Mouse (Mus musculus) lung, embryonic 16.5 days (tissue): ENCODE measurements at regions not wholly inside any gene's neighbourhood (a gene's known extent, or its start where the extent isn't known, plus 50 kb on each side); places are given as distances from the start of the nearest gene placed in this dataset. TPM values are rescaled to one million over a fixed set of nuclear protein-coding genes. Genes with fewer than 3 reads are reported as not detected.

ENCODE experiments used
- microRNA-seq: library from miRNA; unstranded; fragments of <30 nt; microRNA quantifications from one replicate; pipeline ENCODE4, GENCODE M21; 2016

Small RNA genes in the stretch of these regions (microRNA-seq; reads per million reads assigned to microRNA genes)
- not detected for gene Gm22368
- not detected for gene Gm44376
